Mouse (Mus musculus) fibroblast of lung, adult 2 months (primary cell): ENCODE measurements around the gene Atp8b4.
"Not testable (repeated sequence)": the region's sequence is repeated elsewhere in the genome, so short reads cannot be mapped to it uniquely, and the experiment has no call there.

ENCODE experiments used
- DNase-seq: peaks from one replicate; pipeline ENCODE4 v3.0.0-alpha.2; 2011; ENCODE audit warnings: low read depth

Gene Atp8b4

DNA sequence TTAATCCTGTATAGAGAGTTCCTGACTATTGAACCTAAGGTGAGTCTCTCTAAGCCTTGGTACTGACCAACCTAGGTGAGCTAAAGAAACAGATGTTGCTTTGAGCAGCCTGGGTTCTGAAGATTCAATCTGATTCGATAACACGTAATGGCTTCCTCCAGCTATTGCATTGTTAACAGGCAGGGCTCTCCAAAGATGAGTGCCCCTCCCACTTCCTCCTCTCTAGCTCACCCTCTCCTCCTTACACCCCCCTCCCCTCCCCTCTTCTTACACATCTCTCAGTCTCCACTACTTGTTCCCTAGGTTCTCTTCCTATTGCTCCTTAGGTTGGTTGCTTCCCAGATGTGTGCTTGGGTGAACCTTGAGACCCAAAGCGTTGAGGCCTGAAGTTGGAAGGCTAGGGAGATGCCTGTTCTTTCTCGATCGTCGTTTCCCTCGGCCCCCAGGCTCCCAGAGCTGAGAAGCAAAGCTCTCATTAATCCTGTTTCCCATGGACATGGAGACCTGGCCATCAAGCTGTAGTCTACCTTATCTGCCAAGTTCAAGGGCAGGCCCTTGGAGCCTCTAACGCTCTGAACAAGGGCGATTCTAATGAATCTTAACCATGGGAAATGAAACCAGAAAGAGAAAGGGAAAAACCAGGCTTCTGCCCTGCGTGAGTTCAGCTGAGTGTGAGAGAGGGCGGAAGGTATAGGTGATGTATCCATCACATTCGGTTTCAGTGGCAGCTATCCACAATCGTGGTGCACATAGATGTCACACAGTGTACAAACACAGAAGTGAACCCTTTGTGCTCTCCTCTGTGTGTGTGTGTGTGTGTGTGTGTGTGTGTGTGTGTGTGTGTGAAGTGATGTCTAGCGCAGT lies 4.4 kb downstream of the Atp8b4 start:
- DNase-seq: no peak

- no peak for DNase-seq
These were observed 5.2 kb downstream of the Atp8b4 start for GRCm38 (mm10) chr2:126495230-126495629.

- DNase-seq: no peak
These were observed 7.2 kb downstream of the Atp8b4 start for GRCm38 (mm10) chr2:126493306-126493705.

GRCm38 (mm10) chr2:126492713-126493112 lies 7.8 kb downstream of the Atp8b4 start:
- DNase-seq: no peak

DNA sequence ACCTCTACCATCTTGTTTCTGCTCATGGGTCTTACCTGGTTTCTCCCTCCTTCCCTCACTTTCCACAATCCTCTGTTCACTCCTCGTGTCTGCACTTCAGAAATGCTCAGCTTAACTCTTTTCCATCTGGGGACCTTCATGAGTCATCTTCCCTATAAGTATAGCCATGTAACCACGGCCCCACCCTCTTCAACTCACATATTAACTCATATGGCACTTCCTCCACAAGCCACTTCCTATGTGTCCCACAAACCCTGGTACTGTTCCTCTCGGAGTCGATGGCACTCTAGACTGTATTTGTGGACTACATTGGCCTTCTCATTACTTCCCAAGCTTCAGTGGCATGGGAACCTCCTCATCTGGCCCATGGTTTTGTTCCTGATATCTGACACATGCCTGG lies 9.0 kb downstream of the Atp8b4 start:
- DNase-seq: no peak

GRCm38 (mm10) chr2:126490573-126490972 lies 9.9 kb downstream of the Atp8b4 start:
- DNase-seq: no peak

GRCm38 (mm10) chr2:126485262-126486017 lies 15.0 kb downstream of the Atp8b4 start:
- no peak for DNase-seq

- DNase-seq: no peak
These were observed 17.1 kb downstream of the Atp8b4 start for GRCm38 (mm10) chr2:126483337-126483736.

GRCm38 (mm10) chr2:126477556-126477955 lies 22.9 kb downstream of the Atp8b4 start:
- no peak for DNase-seq

DNA sequence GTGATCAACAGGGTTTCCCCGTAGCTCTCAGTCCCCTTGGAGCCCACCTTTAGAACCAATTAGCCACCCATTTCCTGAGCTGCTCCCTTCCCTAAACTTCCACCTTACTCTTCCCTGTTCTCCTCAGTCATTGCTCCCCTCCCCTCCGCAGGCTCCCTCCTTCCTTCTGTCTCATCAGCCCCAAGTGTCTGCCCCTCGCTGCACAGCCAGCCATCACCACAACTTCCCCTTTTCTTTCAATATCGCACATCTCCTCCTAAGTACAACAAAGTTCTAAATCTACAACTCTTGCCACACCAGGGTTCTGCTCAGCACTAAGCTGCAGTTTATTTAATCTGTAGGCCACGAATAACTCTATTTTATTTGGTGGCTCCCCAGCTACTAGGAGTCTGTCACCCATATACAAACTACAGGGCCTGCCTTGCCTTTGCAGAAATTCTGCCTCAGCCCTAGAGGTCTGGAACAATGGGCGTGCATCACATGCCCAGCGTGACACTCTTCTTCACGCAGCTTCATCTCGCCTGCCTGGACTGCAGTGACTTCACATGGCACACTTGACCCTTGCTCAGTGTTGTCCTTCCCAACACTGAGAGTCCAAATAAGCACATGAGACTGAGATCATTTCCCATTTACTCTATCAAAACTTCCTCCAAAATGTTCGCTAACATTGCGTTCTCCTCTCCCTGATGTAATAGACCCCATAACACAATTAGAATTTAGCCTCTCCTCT lies 24.6 kb downstream of the Atp8b4 start:
- no peak for DNase-seq

GRCm38 (mm10) chr2:126474019-126474418 lies 26.5 kb downstream of the Atp8b4 start:
- no peak for DNase-seq

GRCm38 (mm10) chr2:126472836-126473235 lies 27.6 kb downstream of the Atp8b4 start:
- DNase-seq: no peak

DNA sequence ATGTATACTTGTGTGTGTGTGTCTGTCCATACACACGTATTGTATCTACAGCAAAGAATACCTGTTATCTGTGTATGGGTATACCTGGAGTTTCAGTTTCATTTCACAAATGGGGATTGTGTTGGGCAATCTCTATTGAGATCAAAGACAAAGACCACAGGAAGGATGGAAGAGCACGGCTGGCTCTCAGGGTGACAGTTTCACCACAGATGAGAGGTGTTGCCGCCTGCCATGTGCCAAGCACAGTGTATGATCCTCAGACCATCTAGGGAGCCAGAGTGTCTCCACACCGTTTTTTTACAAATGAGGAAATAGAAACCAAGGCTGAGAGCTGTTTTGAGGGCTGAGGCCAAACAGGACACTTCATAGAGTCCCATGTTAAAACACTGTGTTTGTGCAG lies 32.7 kb downstream of the Atp8b4 start:
- no peak for DNase-seq

- DNase-seq: no peak
These were observed 33.9 kb downstream of the Atp8b4 start for GRCm38 (mm10) chr2:126466391-126467134.

- DNase-seq: no peak
These were observed 41.8 kb downstream of the Atp8b4 start for GRCm38 (mm10) chr2:126458661-126459060.

- not testable (repeated sequence) for DNase-seq
These were observed 42.7 kb downstream of the Atp8b4 start for GRCm38 (mm10) chr2:126457759-126458158.

DNA sequence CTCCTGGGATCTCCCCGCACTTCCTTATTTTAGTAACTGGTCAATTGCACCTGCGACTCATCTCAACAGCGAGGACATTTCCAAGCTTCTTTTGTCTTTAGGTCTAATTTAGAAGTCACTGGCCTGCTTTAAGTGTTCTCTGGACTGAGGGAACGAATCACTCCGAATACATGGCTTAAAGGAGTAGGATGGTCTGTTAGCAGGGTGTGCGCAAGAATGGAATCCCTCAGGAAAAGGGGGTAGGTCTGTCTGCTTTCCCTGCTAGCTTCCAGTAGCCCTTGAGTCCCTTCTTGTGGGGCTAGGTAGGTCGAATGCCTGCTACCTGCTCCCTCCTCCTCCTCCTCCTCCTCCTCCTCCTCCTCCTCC lies 49.6 kb downstream of the Atp8b4 start:
- DNase-seq: no peak

GRCm38 (mm10) chr2:126450210-126450936 lies 50.1 kb downstream of the Atp8b4 start:
- no peak for DNase-seq

DNA sequence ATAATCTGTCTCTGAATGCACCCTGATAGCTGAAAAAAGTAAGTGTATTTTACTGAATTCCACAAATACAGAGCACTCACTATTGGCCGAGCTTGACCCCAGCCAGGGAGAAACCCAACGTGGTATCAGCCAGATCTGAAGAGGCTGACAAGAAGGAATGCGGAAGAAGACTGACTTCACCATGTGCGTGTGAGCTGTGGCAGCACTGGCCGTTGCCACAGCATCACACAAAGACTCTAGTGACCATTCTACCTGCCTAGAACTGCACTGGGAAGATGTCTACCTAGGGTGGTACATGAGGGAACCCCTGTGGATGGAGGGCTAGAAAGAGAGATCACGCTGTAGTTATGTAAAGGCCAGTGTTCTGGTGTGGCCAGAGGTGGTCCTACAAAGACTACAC lies 55.4 kb downstream of the Atp8b4 start:
- DNase-seq: no peak

DNA sequence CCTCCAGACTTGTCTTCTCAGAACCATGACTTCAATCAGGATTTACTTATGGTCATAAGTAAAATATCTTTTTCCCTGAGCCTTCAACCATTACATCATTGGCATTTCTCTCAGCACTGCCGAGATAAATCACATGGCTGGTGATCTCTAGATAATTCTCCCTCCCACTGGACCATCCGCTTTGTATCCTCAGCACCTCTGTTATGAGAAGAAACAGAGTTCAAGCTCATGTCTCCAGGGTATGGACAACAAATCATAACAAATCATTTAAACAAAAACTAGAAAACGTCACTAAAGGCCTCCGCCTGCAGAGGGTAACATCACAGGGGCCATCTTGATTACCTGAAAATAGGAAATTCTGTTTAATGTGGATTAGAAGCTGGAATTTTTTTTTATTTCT lies 58.9 kb downstream of the Atp8b4 start:
- no peak for DNase-seq

DNA sequence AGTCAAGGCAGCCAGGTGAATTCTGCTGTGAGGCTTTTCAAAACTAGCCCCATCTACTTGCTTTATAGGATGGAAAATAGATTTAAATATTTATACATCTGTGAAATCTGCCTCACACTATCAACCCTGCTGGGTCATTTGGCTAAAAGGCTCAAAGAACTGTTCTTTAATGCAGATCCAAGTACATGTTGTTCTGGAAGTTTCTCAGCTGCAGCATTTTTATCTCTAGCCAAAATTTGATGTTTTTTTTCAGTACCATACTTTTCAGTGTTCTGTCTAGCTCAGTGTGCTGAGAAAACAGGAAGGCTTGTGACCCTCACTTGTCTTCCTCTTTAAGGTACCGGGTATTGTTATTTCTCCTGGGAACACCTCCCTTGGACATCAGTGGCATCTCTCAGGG lies 65.8 kb downstream of the Atp8b4 start:
- DNase-seq: no peak
